Mouse (Mus musculus) right cerebral cortex, adult 2 months (tissue): ENCODE data around the gene Chd4.

Experiments
- DNase-seq, 2 experiments: peaks; one replicate each; pipeline ENCODE4 v3.0.0; 2021 to 2022; ENCODE audit warnings: low spot score in 2 of 2

Chd4 gene

DNA sequence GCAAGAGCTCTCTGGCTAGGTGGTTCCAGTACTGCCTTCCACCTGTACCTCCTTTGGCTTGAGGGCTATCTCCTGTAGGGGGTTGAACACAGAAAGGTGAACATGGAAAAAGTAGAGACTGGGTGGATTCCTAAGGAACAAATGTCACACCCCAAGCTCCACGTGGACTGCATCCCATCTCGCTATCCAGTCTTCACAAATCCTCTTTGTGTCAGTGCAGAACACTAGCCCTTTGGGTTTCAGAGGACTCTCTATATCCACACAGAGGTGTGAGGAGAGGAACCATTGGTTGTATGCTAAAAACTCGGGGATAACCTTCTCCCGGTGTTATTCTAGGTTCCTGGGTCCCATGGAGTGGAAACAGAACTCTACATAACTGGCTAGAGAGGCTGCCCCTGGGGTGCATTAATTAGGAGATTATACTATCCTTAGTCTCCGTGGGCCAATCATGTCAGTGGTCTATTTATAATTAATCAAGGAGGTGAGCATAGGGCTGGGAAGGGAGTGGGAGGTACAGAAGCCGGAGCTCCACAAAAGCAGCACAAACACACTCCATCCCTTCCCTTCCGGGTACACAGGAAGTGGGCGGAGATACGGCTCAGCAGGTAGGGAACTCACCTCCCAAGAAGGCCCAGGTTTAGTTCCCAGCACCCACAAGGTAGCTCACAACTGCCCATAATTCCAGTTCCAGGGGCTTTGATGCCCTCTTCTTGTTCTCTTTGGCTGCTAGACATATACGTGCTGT, 5.3 kb upstream of the Chd4 start:
- no peak for DNase-seq

DNA sequence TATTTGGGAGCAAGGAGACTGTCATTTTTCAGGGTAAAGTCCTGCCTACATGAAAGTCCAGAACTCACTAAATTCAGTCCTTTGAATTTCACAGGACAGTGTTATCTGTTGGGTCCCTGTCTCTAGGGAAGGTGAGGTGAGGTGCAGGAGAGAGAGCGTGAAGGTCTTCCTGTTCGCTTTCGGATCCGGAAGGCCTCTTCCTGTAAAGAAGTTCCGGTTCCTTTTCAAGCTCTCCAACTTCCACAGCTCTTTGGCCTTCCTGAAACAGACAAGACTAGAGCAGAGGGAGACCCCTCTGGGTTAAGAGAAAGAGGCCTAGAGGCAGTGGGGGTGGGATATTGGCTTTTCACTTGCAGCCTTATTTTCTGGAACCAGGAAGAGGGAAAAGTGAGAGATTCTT, 3.4 kb upstream of the Chd4 start:
- no peak for DNase-seq

GRCm38 (mm10) chr6:125094843-125095242, 938 bp upstream of the Chd4 start:
- no peak for DNase-seq

GRCm38 (mm10) chr6:125096279-125096596, 457 bp downstream of the Chd4 start:
- no peak for DNase-seq

DNA sequence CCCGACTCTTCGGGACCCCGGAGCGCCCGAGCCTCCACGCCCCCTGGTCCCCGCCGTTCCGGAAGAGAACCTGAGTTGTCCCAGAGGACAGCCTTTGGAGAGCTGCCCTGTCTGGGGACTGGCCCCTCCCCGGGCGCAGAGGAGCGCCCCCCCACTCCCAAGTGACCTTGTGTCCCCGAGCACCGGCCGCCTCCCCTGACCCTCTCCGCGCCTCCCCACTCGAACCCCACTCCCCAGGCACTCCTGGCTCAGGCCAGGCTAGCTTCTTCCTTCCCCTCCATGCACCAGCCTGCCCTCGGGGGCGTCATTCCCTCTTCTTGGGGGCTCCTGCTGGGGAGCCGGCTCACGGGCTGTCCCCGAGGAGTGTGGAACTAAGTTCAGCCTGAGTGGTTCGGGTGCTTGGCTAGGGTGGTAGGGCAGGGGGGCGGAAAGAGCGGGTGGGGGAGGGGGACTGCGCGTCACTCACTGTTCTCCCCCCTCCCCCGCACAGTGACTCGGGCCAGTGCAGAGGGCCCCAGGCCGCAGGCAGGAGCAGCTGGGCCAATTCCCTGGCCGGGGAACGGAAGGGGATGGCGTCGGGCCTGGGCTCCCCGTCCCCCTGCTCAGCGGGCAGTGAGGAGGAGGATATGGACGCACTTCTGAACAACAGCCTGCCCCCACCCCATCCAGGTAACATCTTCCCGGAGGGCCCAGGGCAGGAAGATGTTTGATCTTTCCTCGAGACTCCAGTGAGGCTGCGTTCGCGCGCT, 990 bp downstream of the Chd4 start:
- peak in 1 of 2 experiments; percentile 53 for DNase-seq

DNA sequence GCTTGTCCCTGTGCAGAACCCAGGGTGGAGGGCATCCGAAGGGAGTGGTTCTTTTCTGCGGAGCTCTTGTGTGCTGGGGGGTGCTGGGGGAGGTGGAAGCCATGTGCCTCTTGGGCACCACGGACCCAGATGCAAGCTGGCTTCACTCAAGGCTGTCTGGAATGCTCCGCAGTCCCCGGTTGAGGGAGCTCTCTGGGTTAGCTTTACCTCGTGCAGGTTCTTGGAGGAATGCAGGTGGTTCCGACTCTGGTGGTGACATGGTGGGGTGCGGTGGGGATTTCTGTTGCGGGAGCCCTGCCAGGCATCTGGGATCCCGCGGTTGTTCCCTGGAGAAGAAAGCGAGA, 1.5 kb downstream of the Chd4 start:
- peak in 1 of 2 experiments; percentile 38 for DNase-seq

DNA sequence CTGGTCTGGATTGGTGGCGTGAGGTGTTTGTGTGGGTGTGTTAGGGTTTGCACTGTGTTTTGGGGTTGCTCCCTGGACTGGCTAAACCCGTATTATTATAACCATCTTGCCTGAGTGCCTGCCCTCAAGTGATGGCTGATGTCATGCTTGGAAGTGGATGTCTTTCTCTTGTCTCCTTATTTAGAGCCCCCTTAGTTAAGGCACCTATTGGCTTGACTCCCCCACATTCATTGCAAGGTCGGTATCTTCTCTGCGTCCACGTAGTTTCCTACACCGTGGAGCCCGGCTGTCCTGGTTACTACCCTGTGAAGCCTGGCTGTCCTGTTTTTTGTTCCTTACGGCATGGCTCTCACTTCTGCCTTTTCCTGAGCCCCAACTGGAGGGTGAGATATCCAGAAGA, 2.2 kb downstream of the Chd4 start:
- DNase-seq = no peak

GRCm38 (mm10) chr6:125098513-125098912, 2.7 kb downstream of the Chd4 start:
- no peak for DNase-seq

DNA sequence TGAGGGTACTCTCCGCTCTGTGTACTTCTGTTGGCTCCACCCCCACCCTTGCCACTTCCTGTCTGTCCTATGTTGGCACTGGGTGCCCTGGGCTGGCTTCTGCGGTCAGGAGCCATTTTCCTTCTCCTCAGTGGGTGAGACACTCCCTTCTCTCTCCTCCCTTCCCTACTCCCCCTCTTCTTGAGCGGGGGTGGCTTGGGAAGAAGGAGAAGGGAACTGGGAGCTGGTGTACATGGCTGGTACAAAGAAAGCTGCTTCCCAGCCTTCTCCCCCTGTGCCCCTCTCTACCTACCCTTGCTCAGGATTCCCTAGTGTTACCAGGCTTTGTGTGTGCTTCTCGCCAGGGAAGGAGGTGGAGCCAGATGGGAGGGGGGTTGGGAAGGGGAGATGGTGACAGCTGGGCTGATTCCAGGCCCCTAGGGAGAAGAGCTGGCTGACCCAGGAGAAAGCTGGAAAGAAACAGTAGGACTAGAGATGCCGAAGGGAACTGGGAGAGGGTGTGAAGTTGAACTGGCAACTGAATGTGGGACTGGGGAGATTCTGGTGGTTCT, 3.7 kb downstream of the Chd4 start:
- DNase-seq = peak in 1 of 2 experiments; percentile 33

DNA sequence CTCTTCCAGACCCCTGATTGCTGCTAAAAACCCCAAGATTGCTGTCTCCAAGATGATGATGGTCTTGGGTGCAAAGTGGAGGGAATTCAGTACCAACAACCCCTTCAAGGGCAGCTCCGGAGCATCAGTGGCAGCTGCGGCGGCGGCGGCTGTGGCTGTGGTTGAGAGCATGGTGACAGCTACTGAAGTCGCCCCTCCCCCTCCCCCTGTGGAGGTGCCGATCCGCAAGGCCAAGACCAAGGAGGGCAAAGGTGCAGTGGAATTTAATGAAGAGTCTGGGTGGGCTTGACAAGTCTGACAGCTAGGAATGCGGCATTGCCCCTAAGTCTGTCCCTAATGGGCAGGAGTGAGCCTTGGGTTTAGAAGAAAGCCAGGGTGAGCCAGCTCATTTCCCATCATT, 5.7 kb downstream of the Chd4 start:
- no peak for DNase-seq

DNA sequence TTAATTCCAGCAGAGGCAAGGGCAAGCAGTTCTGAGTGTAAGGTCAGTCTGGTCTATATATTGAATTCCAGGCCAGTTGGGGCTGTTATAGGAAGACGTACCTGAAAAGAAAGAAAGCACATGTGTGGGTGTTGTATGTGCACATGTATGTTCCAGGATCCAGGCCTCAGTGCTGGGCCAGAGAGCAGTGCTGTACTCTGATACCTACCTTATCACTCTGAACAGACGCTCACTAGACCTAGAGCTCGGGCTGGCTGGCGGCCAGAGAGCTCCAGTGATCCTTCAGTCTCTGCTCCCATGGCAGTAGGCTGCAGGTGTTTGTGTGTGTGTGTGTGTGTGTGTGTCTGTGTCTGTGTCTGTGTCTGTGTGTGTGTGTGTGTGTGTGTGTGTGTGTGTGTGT, 8.4 kb downstream of the Chd4 start:
- DNase-seq = no peak

DNA sequence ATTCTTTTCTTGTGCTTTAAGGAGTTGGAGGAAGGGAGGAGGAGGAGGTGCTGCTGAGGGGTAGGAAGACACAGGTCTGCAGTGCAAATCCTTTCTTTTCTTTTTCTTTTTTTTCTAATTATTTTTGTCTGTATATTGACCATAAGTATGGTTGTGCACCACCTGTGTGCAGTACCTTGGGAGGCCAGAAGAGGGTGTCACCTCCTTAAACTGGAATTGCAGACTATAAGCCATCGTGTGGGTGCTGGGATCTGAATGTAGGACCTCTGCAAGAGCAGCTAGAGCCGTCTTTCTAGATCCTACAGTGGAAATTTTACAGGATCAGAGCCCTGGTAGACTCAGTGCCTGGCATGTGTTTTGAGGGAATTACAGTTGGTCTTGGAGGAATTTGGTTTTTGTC, 11.9 kb downstream of the Chd4 start:
- DNase-seq = no peak

DNA sequence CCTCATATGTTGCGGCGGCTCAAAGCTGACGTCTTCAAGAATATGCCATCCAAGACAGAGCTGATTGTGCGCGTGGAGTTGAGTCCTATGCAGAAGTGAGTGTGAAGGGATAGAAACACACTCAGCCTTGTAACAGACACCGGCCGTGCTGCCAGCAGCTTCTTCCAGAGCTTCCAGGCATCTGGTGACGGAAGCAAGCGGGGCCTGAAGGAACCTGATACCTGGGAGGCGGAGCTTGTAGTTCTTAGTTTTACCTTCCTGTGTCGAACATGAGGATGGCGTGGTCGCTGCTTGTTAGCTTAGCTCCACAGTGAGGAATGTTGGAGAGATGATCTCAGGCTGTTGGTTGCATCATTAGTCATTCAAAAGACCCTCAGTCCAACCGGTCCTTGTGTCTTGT, 13.6 kb downstream of the Chd4 start:
- DNase-seq = no peak

DNA sequence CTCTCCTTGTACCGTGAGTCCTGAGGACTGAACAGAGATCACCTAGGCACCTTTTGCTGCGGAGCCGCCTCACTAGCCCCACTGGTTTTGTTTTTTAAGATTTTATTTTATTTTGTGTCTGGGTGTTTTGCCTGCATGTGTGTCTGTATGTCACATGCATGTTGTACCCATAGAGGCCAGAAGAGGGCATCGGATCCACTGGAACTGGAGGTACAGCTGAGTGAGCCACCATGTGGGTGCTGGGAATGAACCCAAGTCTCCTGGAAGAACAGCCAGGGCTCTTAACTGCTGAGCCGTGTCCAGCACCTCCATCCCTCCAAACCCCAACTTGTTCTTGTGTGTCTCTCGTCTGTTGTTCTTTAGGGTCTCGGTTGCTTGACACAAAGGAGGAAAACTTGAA, 15.1 kb downstream of the Chd4 start:
- DNase-seq = peak; percentile 51 to 56

- DNase-seq = no peak
These were observed 16.8 kb downstream of the Chd4 start for GRCm38 (mm10) chr6:125112553-125112952.

- no peak for DNase-seq
These were observed 23.6 kb downstream of the Chd4 start for GRCm38 (mm10) chr6:125119387-125119786.

DNA sequence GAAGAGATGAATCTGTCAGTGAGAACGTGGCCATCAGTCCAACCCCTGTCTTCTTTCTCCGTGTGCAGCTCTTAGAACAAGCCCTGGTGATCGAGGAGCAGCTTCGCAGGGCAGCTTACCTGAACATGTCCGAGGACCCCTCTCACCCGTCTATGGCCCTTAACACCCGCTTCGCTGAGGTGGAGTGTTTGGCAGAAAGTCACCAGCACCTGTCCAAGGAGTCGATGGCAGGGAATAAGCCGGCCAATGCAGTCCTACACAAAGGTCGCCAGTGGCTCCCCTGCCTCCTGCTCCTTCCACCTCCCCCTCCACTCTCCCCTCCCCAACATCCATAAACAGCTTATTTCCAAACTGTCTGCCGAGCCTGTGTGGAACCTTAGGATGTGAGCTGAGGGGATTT, 32.9 kb downstream of the Chd4 start:
- DNase-seq = no peak

GRCm38 (mm10) chr6:125129710-125130402, 34.1 kb downstream of the Chd4 start:
- no peak for DNase-seq

DNA sequence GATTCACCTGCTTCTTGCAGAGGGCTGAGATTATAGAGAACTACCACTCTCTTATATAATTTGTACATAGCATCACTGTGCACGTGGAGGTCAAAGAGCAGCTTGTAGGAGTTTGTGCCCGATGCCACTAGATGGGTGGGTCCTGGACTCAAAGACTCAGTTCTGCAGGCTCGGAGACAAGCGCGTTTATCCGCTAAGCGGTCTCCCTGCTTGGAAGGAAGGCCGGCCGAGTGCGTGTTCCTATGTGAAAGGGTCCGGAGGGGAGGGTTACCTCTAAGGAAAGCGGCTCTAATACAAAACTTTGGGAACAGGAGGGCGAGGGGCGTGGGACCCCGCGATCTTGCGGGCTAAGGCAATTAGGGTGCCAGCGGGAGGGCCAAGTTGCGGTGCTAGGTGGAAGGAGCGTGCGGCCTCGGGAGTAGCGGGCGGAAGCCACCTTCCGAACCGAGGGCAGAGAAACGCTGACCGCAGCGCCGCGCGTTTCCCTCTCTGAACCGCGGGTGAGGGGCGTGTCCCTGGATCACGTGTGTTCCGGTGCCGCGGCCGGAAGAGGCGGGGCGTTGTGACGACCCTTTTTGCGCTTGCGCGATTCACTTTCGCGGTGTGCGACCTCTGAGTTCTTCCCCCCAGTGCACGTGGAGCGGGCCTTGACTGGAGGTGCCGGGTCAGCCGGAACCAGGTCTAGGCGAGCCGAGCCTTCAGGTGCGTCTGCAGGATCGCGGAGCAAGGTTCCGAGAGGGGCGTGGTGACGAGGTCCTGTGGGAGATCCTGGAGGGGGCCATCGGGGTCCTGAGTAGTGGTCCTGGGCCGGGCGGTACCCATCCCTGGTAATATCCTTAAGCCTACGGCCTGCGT, 35.7 kb downstream of the Chd4 start, which contains the start of gene Nop2:
TSS of gene Nop2 (plus strand) at position 608 of the 855 bp plus-strand sequence.
- peak; percentile 81 to 84 for DNase-seq

DNA sequence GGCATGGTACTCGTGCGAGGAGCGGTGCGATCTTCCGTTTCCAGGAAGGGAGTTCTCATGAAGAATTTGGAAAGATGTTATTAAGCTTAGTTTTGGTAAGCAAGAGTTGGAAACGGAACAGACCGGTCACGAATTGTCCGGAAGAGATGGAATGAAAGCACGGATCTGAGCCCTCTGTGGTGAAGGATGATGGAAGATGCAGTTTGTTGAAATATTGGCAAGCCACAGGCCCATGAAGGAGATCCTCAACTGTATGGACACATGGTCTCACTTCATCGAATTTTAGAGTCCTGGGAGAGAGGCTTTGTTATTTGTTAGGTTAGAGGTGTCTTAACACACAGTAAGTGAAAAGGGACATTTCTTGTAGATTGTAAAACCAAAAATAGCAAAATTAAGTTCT, 36.7 kb downstream of the Chd4 start:
- no peak for DNase-seq

DNA sequence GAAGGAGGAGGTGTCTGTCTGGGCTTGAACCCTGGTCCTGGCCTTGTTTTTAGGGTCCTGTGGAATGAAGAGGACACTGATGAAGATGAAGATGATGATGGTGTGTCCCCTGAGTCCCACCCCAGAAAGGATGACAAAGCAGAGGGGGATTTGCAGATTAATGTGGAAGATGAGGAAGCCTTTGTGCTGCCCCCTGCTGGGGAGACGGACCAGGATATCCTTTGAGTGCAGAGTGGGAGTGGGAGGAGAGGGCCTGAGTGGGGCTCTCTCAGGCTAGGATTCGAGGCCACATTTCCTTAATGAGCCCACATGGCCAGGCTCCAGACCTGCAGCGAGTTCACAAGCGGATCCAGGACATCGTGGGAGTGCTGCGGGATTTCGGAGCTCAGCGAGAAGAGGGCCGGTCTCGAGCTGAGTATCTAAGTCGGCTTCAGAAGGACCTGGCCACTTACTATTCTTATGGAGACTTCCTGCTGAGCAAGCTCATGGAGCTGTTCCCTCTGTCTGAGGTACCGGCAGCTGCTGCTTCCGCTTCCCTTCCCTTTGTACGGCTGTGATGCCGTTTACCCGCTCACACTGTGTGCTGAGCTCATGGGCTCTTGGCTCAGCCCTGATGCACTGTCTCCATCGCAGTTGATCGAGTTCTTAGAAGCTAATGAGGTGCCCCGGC, 41.4 kb downstream of the Chd4 start:
- peak; percentile 51 to 55 for DNase-seq
